Mouse (Mus musculus): ENCODE measurements around the gene Sap18b. TPM values are rescaled to one million over a fixed set of nuclear protein-coding genes. Genes with fewer than 3 reads are reported as not detected.

Gene Sap18b
- total RNA-seq (2023), result 100 to 1,000 TPM in 1 of 2 experiments, 10 to 100 TPM in 1; 85.1 to 101 TPM

GRCm38 (mm10) chr8:95825162-95825561 is at the start of gene Sap18b:
Sap18b (plus strand) TSS chr8:95825346.

DNA sequence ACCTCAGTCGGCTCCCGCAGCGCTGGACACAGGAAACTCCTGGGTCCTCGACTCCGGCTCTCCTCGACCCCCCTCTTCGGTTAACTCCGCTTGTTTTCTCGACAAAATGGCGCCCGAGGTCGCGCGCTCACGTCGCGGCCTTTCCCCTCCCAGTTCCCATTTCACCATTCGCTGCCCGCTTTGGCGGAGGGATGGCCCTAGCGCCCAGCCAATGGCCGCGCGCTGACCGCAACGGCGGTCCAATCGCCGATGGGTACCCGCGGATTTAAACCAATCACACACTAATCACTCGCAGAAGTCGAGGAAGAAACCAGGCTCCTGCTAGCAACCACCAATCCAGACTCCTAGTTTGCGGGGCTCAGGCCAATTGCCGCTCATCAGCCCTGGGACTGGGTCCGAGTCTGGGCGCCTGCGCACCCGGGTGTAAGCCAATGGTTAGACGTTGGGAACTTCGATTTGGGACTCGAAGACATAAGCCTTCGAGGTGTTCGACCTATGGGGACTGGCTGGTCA is 17.8 kb upstream of the Sap18b start, which contains the start of gene Cnot1:
TSS of gene Cnot1 (minus strand) at position 134 of the 513 bp plus-strand sequence.

DNA sequence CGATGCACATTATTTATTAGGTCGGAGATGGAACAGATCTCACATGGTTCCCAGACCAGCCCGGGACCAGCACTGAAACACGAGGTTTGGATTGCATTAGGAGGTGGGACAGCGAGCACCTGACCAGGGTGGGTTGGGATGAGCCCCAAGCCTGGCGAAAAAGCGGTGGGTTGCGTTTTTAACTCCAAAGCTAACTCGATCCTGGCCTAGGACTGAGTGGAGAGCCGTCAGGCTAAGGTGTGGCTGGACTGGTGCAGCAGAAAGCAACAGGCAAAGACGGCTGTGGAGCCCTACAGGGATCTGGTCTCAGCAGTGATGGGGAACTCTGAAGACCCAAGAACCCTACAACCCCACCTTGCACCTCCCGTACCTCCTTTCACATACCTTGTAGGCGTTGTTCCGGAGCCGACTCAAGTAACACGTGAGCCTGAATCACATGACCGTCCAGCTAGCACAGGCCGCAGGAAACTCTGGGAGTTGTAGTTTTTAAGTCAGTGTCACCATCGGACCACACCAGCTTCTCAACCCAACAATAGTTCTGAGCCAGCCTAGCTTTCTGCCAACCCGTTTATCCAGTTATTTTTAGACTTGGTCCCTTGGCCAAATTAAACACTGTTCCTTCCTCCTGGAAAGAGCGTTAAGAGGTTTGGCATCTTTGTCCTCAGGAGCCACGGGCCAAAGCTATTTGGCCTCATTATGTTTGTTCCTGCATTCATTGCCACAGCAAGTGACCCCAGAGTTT is 28.1 kb downstream of the Sap18b start, which contains the start of gene Slc38a7:
TSS of gene Slc38a7 (minus strand) at position 438 of the 742 bp plus-strand sequence.

Other genes with a start within 250 kb of the Sap18b start
- not detected for gene Prss54, start 249.0 kb upstream of the Sap18b start, total RNA-seq (2023)
- 1 to 10 TPM; 4.9 to 5.5 TPM for gene Gins3, start 191.9 kb upstream of the Sap18b start, total RNA-seq (2023)
- gene Ndrg4, start 148.4 kb upstream of the Sap18b start, total RNA-seq (2023), result 1 to 10 TPM in 1 of 2 experiments, not detected in 1; 1.1 TPM
- gene Setd6, start 109.5 kb upstream of the Sap18b start, total RNA-seq (2023), result 10 to 100 TPM; 41.5 to 43.8 TPM
- gene Cnot1, start 17.9 kb upstream of the Sap18b start, total RNA-seq (2023), result 100 to 1,000 TPM; 317 TPM
- gene Slc38a7, start 28.2 kb downstream of the Sap18b start, total RNA-seq (2023), result 10 to 100 TPM; 13.9 to 17.7 TPM
- gene Got2, start 63.2 kb downstream of the Sap18b start, total RNA-seq (2023), result 10 to 100 TPM; 61.6 to 68.1 TPM

Data from T-cell, adult 66 days (primary cell).